Comparison of ENCODE assay signal across 10 mouse cellular contexts in genomic region chr6:124840241-124841167, GRCm38 (mm10). TPM values are rescaled to one million over a fixed set of nuclear protein-coding genes. Genes with fewer than 3 reads are reported as not detected.
DNase-seq lines count a peak whose midpoint lies in the region; ATAC-seq and TF ChIP-seq lines count a peak whose summit lies in the region.
"Had no signal": no experiment of that assay in that cellular context is flagged by ENCODE, and none has a peak within 500 bp of the region (broad histone marks: within the 10 kb centered on the region; RNA-seq: fewer than 3 reads in every experiment).

Gnb3 (minus strand) TSS chr6:124840275.

- H3K27me3 ChIP-seq in heart, postnatal 0 days (ENCODE audit: control insufficient read depth, insufficient read depth, low read length) = 0 out of 2 replicates have a peak, but pooled peaks cover 3% of the 10 kb centered on the region
- peaks cover 12% of the 10 kb centered on the region for H3K27me3 ChIP-seq in midbrain, embryonic 12.5 days

- peak; percentile 61 for ATAC-seq in heart, postnatal 0 days (ENCODE audit: insufficient read depth, low read depth)
- peak; percentile 69 for ATAC-seq in midbrain, embryonic 12.5 days (ENCODE audit: low FRiP score, low read depth)

- no peak for TF ChIP-seq CTCF in heart, postnatal 0 days (IDR thresholded peaks at IDR 0.05; ENCODE audit: low read depth)

- H3K9me3 ChIP-seq in heart, postnatal 0 days (replicated peaks; ENCODE audit: control insufficient read depth, low read length) = no peaks in the 10 kb centered on the region
- H3K9me3 ChIP-seq in midbrain, embryonic 12.5 days = no peaks in the 10 kb centered on the region
- H3K9me3 ChIP-seq: megakaryocyte, embryonic 14.5 days had no signal

- H3K4me1 ChIP-seq in heart, postnatal 0 days (ENCODE audit: control insufficient read depth, insufficient read depth) = peaks cover 14% of the 10 kb centered on the region
- H3K4me1 ChIP-seq in midbrain, embryonic 12.5 days = peaks cover 17% of the 10 kb centered on the region

- peak; percentile 36 for DNase-seq in adrenal gland, adult 2 months
- DNase-seq in adrenal gland, adult 18-20 months (ENCODE audit: low spot score in 2 of 2) = no peak
- DNase-seq in adrenal gland, postnatal 4 days (ENCODE audit: low spot score in 2 of 2) = no peak
- DNase-seq in heart, postnatal 0 days (ENCODE audit: low spot score) = no peak
- DNase-seq in layer of hippocampus, postnatal 36 days = no peak
- no peak for DNase-seq in lung, adult 18-20 months
- DNase-seq in cerebellum, adult 11 months = no peak
- DNase-seq: thymus, postnatal 14 days had no signal

- H3K9ac ChIP-seq in heart, postnatal 0 days (replicated peaks; ENCODE audit: low read depth, low read length) = no peak within 1 kb of the TSS; the same call in 1 of the 2 replicates
- H3K9ac ChIP-seq in midbrain, embryonic 12.5 days (replicated peaks) = peak within 1 kb of the TSS; percentile 24; the same call in 1 of the 2 replicates

- no peaks in the 10 kb centered on the region for H3K36me3 ChIP-seq in heart, postnatal 0 days (replicated peaks; ENCODE audit: control insufficient read depth, insufficient read depth, low read length)
- peaks cover 5% of the 10 kb centered on the region; the same call in 1 of the 2 replicates for H3K36me3 ChIP-seq in midbrain, embryonic 12.5 days

- peak within 1 kb of the TSS; percentile 21; the same call in 1 of the 2 replicates for H3K4me2 ChIP-seq in heart, postnatal 0 days (ENCODE audit: low read depth, low read length)
- peak within 1 kb of the TSS; percentile 24 for H3K4me2 ChIP-seq in midbrain, embryonic 12.5 days (replicated peaks)

- no peak within 1 kb of the TSS for H3K27ac ChIP-seq in heart, postnatal 0 days (ENCODE audit: low read depth)
- peak within 1 kb of the TSS; percentile 77 for H3K27ac ChIP-seq in midbrain, embryonic 12.5 days (replicated peaks)

- WGBS in heart, postnatal 0 days = 19% methylated on average over 12 of the region's 15 CpGs
- WGBS in midbrain, embryonic 12.5 days = 6% methylated on average over 11 of the region's 15 CpGs

- TF ChIP-seq EP300 in heart, postnatal 0 days (IDR thresholded peaks at IDR 0.05; ENCODE audit: low read depth) = no peak

- H3K4me3 ChIP-seq in heart, postnatal 0 days (ENCODE audit: low read depth, low read length) = no peak within 1 kb of the TSS
- H3K4me3 ChIP-seq in midbrain, embryonic 12.5 days = no peak within 1 kb of the TSS
- H3K4me3 ChIP-seq: megakaryocyte, embryonic 14.5 days had no signal

RNA-seq across cellular contexts. Expression of gene Gnb3, which starts in this region (rescaled TPM):
- total RNA-seq in adrenal gland, adult 2 months (2021) = 10 to 100 TPM in 1 of 2 experiments, 1 to 10 TPM in 1; 6.7 to 12.2 TPM
- 9.2 and 11.9 TPM in 2 replicates for polyA plus RNA-seq in adrenal gland, adult 2 months (2012; rRNA removed)
- total RNA-seq in adrenal gland, adult 18-20 months (2021) = 1 to 10 TPM; 9.2 to 9.6 TPM
- total RNA-seq in adrenal gland, postnatal 4 days (2021) = 10 to 100 TPM; 13.9 to 16.3 TPM
- total RNA-seq in heart, postnatal 0 days (2014; rRNA removed; ENCODE audit: low replicate concordance) = 0.50 and 4.2 TPM in 2 replicates
- polyA plus RNA-seq in heart, postnatal 0 days (2015; fragmentation: Nextera tagmentation; extraction: Ambion mirVana) = 2.8 and 3.3 TPM in 2 replicates
- polyA plus RNA-seq in midbrain, embryonic 12.5 days (2016; fragmentation: Nextera tagmentation; extraction: Ambion mirVana) = 5.5 TPM in 2 replicates
- total RNA-seq in layer of hippocampus, postnatal 36 days (2021) = under 1 TPM in 1 of 2 experiments, not detected in 1; 0.17 TPM
